Mouse (Mus musculus): Measurements from ENCODE around the gene Lce1i. TPM values are rescaled to one million over a fixed set of nuclear protein-coding genes. Genes with fewer than 3 reads are reported as not detected.

Gene Lce1i
- polyA plus RNA-seq, 1 experiment from 2014 or later = not detected

DNA sequence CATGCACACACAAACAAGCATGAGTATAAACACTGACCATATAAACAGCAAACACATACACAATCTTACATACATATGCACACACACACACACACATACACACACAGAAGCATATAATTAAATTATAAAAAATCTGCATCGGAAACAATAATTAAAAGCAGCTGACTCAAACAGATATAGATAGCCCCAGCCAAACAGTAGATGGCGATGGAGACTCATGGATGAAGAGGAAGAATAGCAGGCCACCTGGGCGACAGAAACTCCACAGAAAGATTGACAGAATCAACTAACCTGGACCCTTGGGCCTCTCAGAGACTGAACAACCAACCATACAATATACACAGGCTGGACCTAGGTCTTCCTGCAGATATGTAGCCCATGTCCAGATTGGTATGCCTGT is 25.5 kb downstream of the Lce1i start:
- Histone ChIP-seq H3K36me3 (ENCODE audit: control insufficient read depth, insufficient read depth) (no peaks in the 10 kb centered on the region), H3K4me2 (ENCODE audit: low read depth, low read length) (no peak overlapping the region), H3K27ac (ENCODE audit: low read length) (no peak overlapping the region), H3K9ac (ENCODE audit: low read depth, low read length) (no peak overlapping the region), H3K27me3 (ENCODE audit: control insufficient read depth, insufficient read depth, low read depth, low read length) (no peaks in the 10 kb centered on the region), H3K9me3 (replicated peaks; ENCODE audit: control insufficient read depth, low read length) (no peaks in the 10 kb centered on the region), H3K4me1 (ENCODE audit: control insufficient read depth, low read depth, low read length) (no peaks in the 10 kb centered on the region), H3K4me3 (ENCODE audit: low read depth, low read length) (no peak overlapping the region)
- ATAC-seq (ENCODE audit: low read depth) = no peak
- WGBS (ENCODE audit: insufficient replicate concordance) = 40% methylated on average over 3 of the region's 3 CpGs

DNA sequence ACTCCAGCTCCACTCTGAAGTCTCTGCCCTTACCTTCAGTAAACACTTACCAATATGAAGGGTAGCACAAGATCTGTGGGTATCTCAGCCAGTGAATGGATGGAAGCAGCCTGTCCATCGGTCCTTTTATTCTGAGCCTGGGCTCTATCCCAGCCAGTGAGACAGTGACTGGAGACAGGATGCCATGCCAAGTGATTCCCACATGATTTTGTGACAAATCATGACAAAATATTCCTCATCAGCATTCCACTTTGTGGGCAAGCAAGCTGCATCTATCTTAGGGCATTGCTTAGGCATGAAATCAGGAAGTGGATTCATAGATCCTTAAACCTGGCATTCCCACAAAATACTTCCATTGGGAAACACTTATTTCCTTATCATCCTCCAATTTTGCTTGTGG is 26.5 kb downstream of the Lce1i start, which contains the start of gene Lce1g:
Gene Lce1g, minus strand, starts transcription at position 101 of the 400 bp plus-strand sequence.
- Histone ChIP-seq H3K27ac (ENCODE audit: low read length) (no peak within 1 kb of the TSS), H3K4me3 (ENCODE audit: low read depth, low read length) (no peak within 1 kb of the TSS), H3K4me1 (ENCODE audit: control insufficient read depth, low read depth, low read length) (no peaks in the 10 kb centered on the region), H3K9ac (ENCODE audit: low read depth, low read length) (no peak within 1 kb of the TSS), H3K27me3 (ENCODE audit: control insufficient read depth, insufficient read depth, low read depth, low read length) (no peaks in the 10 kb centered on the region), H3K36me3 (ENCODE audit: control insufficient read depth, insufficient read depth) (no peaks in the 10 kb centered on the region), H3K4me2 (ENCODE audit: low read depth, low read length) (no peak within 1 kb of the TSS), H3K9me3 (replicated peaks; ENCODE audit: control insufficient read depth, low read length) (no peaks in the 10 kb centered on the region)
- ATAC-seq (ENCODE audit: low read depth) = no peak
- WGBS (ENCODE audit: insufficient replicate concordance) = 78% methylated on average over 1 of the region's 1 CpGs

DNA sequence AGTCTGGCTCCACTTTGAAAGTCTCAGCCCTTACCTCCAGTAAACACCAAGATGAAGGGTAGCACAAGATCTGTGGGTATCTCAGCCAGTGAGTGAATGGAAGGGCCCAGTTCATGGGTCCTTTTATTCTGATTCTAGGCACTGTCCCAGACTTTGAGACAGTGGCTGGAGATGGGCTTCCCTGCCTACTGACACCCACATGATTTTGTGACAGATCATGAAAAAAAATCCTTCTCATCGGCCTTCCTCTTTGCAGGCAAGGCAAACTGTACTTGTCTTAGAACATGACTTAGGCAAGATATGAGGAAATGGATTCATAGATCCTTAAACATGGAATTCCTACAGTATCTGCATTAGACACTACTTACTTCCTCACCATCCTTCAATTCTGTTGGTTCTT is 39.7 kb downstream of the Lce1i start, which contains the start of gene Gm38119:
Gene Gm38119, minus strand, starts transcription at position 101 of the 400 bp plus-strand sequence.
- Histone ChIP-seq H3K9ac (ENCODE audit: low read depth, low read length) (no peak within 1 kb of the TSS), H3K4me3 (ENCODE audit: low read depth, low read length) (no peak within 1 kb of the TSS), H3K4me1 (ENCODE audit: control insufficient read depth, low read depth, low read length) (no peaks in the 10 kb centered on the region), H3K36me3 (ENCODE audit: control insufficient read depth, insufficient read depth) (no peaks in the 10 kb centered on the region), H3K27ac (ENCODE audit: low read length) (no peak within 1 kb of the TSS), H3K9me3 (replicated peaks; ENCODE audit: control insufficient read depth, low read length) (no peaks in the 10 kb centered on the region), H3K4me2 (ENCODE audit: low read depth, low read length) (no peak within 1 kb of the TSS), H3K27me3 (ENCODE audit: control insufficient read depth, insufficient read depth, low read depth, low read length) (no peaks in the 10 kb centered on the region)
- WGBS (ENCODE audit: insufficient replicate concordance) = 48% methylated on average over 1 of the region's 1 CpGs
- no peak for ATAC-seq (ENCODE audit: low read depth)

Other genes with a start within 250 kb of the Lce1i start
- gene 2310046K23Rik, start 244.4 kb downstream of the Lce1i start, polyA plus RNA-seq (2015; fragmentation: Nextera tagmentation; extraction: Ambion mirVana) = not detected in 2 replicates
- not detected in 2 replicates for gene Ivl, start 205.2 kb downstream of the Lce1i start, polyA plus RNA-seq (2015; fragmentation: Nextera tagmentation; extraction: Ambion mirVana)
- 0.13 and 0.24 TPM in 2 replicates for gene Smcp, start 189.9 kb downstream of the Lce1i start, polyA plus RNA-seq (2015; fragmentation: Nextera tagmentation; extraction: Ambion mirVana)
- gene 2210017I01Rik, start 171.4 kb downstream of the Lce1i start, polyA plus RNA-seq (2015; fragmentation: Nextera tagmentation; extraction: Ambion mirVana) = not detected in 2 replicates
- 0.11 TPM in 1 of 2 replicates, not detected in the other for gene Lce6a, start 157.2 kb downstream of the Lce1i start, polyA plus RNA-seq (2015; fragmentation: Nextera tagmentation; extraction: Ambion mirVana)
- gene Lce1a1, start 130.6 kb downstream of the Lce1i start, polyA plus RNA-seq (2015; fragmentation: Nextera tagmentation; extraction: Ambion mirVana) = not detected in 2 replicates
- gene Lce1b, start 122.0 kb downstream of the Lce1i start, polyA plus RNA-seq (2015; fragmentation: Nextera tagmentation; extraction: Ambion mirVana) = not detected in 2 replicates
- not detected in 2 replicates for gene Lce1a2, start 108.6 kb downstream of the Lce1i start, polyA plus RNA-seq (2015; fragmentation: Nextera tagmentation; extraction: Ambion mirVana)
- not detected in 2 replicates for gene Lce1c, start 99.7 kb downstream of the Lce1i start, polyA plus RNA-seq (2015; fragmentation: Nextera tagmentation; extraction: Ambion mirVana)
- gene Lce1d, start 91.7 kb downstream of the Lce1i start, polyA plus RNA-seq (2015; fragmentation: Nextera tagmentation; extraction: Ambion mirVana) = not detected in 2 replicates
- gene Lce1e, start 69.8 kb downstream of the Lce1i start, polyA plus RNA-seq (2015; fragmentation: Nextera tagmentation; extraction: Ambion mirVana) = not detected in 2 replicates
- gene Lce1f, start 58.5 kb downstream of the Lce1i start, polyA plus RNA-seq (2015; fragmentation: Nextera tagmentation; extraction: Ambion mirVana) = not detected in 2 replicates
- gene Gm38119, start 39.8 kb downstream of the Lce1i start, polyA plus RNA-seq (2015; fragmentation: Nextera tagmentation; extraction: Ambion mirVana) = not detected in 2 replicates
- not detected in 2 replicates for gene Lce1g, start 26.6 kb downstream of the Lce1i start, polyA plus RNA-seq (2015; fragmentation: Nextera tagmentation; extraction: Ambion mirVana)
- not detected in 2 replicates for gene Lce1h, start 13.8 kb downstream of the Lce1i start, polyA plus RNA-seq (2015; fragmentation: Nextera tagmentation; extraction: Ambion mirVana)
- gene Lce1j, start 11.6 kb upstream of the Lce1i start, polyA plus RNA-seq (2015; fragmentation: Nextera tagmentation; extraction: Ambion mirVana) = not detected in 2 replicates
- gene Lce1k, start 29.0 kb upstream of the Lce1i start, polyA plus RNA-seq (2015; fragmentation: Nextera tagmentation; extraction: Ambion mirVana) = not detected in 2 replicates
- not detected in 2 replicates for gene Kprp, start 48.3 kb upstream of the Lce1i start, polyA plus RNA-seq (2015; fragmentation: Nextera tagmentation; extraction: Ambion mirVana)
- gene Lce1l, start 72.4 kb upstream of the Lce1i start, polyA plus RNA-seq (2015; fragmentation: Nextera tagmentation; extraction: Ambion mirVana) = not detected in 2 replicates
- gene 2310050C09Rik, start 91.3 kb upstream of the Lce1i start, polyA plus RNA-seq (2015; fragmentation: Nextera tagmentation; extraction: Ambion mirVana) = not detected in 2 replicates
- gene Lce3a, start 147.3 kb upstream of the Lce1i start, polyA plus RNA-seq (2015; fragmentation: Nextera tagmentation; extraction: Ambion mirVana) = not detected in 2 replicates
- not detected in 2 replicates for gene Lce3b, start 154.1 kb upstream of the Lce1i start, polyA plus RNA-seq (2015; fragmentation: Nextera tagmentation; extraction: Ambion mirVana)
- not detected in 2 replicates for gene Lce3c, start 165.6 kb upstream of the Lce1i start, polyA plus RNA-seq (2015; fragmentation: Nextera tagmentation; extraction: Ambion mirVana)
- gene Lce3d, start 178.5 kb upstream of the Lce1i start, polyA plus RNA-seq (2015; fragmentation: Nextera tagmentation; extraction: Ambion mirVana) = not detected in 2 replicates
- gene Lce3e, start 188.2 kb upstream of the Lce1i start, polyA plus RNA-seq (2015; fragmentation: Nextera tagmentation; extraction: Ambion mirVana) = not detected in 2 replicates
- gene Lce3f, start 213.3 kb upstream of the Lce1i start, polyA plus RNA-seq (2015; fragmentation: Nextera tagmentation; extraction: Ambion mirVana) = not detected in 2 replicates
- gene Crct1, start 236.8 kb upstream of the Lce1i start, polyA plus RNA-seq (2015; fragmentation: Nextera tagmentation; extraction: Ambion mirVana) = not detected in 2 replicates
- gene Lce1m, start 240.2 kb upstream of the Lce1i start, polyA plus RNA-seq (2015; fragmentation: Nextera tagmentation; extraction: Ambion mirVana) = not detected in 2 replicates